Mouse (Mus musculus) embryonic fibroblast, embryonic 13.5 days (primary cell): ENCODE measurements around the gene Washc1.

ENCODE experiments used
- CTCF ChIP-seq: IDR thresholded peaks from 2 replicates; pipeline ENCODE4 v1.5.1; 2011; ENCODE audit warnings: mild to moderate bottlenecking, control low read depth, low read length, moderate library complexity, borderline replicate concordance; ENCODE audit not compliant: insufficient read depth
- POLR2A ChIP-seq: IDR thresholded peaks from 2 replicates; pipeline ENCODE4 v1.6.1; 2011; ENCODE audit warnings: low read depth, mild to moderate bottlenecking, control low read depth, low read length, moderate library complexity

- TF ChIP-seq POLR2A: no peak
- no peak for TF ChIP-seq CTCF
Measured at GRCm38 (mm10) chr17:66076174-66076927, 35.0 kb upstream of the Washc1 start.
